Mouse (Mus musculus): ENCODE results near the gene Itih3.

Gene Itih3

GRCm38 (mm10) chr14:30861421-30862125 lies 62.0 kb downstream of the Itih3 start:
- DNase-seq (ENCODE audit: low spot score): no peak

Data from T-cell, adult 2 months (primary cell).